Mouse (Mus musculus): ENCODE measurements around the gene Mup1. TPM values are rescaled to one million over a fixed set of nuclear protein-coding genes. Genes with fewer than 3 reads are reported as not detected.

Mup1 gene
- polyA plus RNA-seq (2012; ENCODE audit: low replicate concordance) = not detected in 2 replicates

GRCm38 (mm10) chr4:60501860-60502259 lies at the start of gene Mup1:
Mup1 (minus strand) TSS chr4:60501960.

Other genes starting within 250 kb of the Mup1 start
- not detected in 2 replicates for gene Mup9, start 80.0 kb downstream of the Mup1 start, polyA plus RNA-seq (2012; ENCODE audit: low replicate concordance)
- gene Mup10, start 80.2 kb upstream of the Mup1 start, polyA plus RNA-seq (2012; ENCODE audit: low replicate concordance) = not detected in 2 replicates
- not detected in 2 replicates for gene Mup11, start 160.5 kb upstream of the Mup1 start, polyA plus RNA-seq (2012; ENCODE audit: low replicate concordance)
- not detected in 2 replicates for gene Mup12, start 239.4 kb upstream of the Mup1 start, polyA plus RNA-seq (2012; ENCODE audit: low replicate concordance)

All from leukemia stem cell, adult 10-12 weeks (primary cell).